In the genomic region with DNA sequence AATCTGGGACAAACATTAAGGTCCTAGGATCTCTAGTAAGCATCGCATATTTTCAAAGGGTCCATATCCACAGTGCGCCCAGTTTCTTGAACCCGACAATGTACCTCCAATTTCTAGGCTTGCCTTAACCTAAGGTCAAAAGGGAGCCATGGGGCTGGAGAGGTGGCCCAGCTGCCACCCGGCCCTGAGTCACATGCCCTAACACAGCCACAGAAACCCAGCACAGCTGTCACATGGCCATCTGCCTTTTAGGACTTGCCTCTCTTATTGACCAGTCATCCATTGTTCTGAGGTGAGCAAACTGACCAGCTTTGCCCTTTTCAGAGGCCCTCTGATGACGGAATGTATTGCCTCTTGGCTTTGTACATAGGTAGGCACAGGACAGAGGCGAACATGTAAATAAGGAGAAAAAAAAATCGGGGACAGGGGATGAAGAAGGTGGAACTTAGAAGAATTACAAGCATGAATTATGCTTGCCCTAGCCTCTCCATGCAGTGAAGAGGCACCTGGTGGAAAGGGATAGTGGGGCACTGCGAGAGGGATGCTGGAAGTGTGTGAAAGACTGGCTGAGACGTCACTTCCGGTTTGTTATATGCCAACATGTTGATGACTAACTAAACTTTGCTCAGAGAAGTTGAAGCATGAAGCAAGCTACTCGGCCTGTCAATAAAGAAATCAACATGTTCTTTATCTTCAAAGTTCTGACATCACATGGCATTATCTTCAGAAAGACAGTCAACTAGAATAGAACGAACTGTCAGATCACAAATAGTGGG, we compare ENCODE assay signal across 18 mouse cellular contexts.
DNase-seq lines count a peak whose midpoint lies in the region; ATAC-seq and TF ChIP-seq lines count a peak whose summit lies in the region.
"Had no signal": no experiment of that assay in that cellular context is flagged by ENCODE, and none has a peak within 500 bp of the region (broad histone marks: within the 10 kb centered on the region; RNA-seq: fewer than 3 reads in every experiment).

No protein-coding gene starts in this region.

- H3K4me1 ChIP-seq in forebrain, embryonic 11.5 days (replicated peaks; ENCODE audit: control insufficient read depth, insufficient read depth, low read length), result no peaks in the 10 kb centered on the region
- H3K4me1 ChIP-seq in forebrain, embryonic 14.5 days (ENCODE audit: control insufficient read depth, insufficient read depth, low read length), result peaks cover 7% of the 10 kb centered on the region; the same call in 1 of the 2 replicates
- H3K4me1 ChIP-seq in MEL (ENCODE audit: control insufficient read depth in 1 of 2, insufficient read depth in 2 of 2, low read length in 2 of 2), result peaks cover 6 to 14% of the 10 kb centered on the region in 2 experiments; a peak in 3 of 4 replicates
- no peaks in the 10 kb centered on the region for H3K4me1 ChIP-seq in forebrain, postnatal 0 days (ENCODE audit: insufficient read depth)
- peaks cover 11% of the 10 kb centered on the region for H3K4me1 ChIP-seq in midbrain, embryonic 14.5 days (ENCODE audit: control insufficient read depth, insufficient read depth, low read length)
- H3K4me1 ChIP-seq: neural tube, embryonic 15.5 days had no signal

- TF ChIP-seq EP300 in MEL (IDR thresholded peaks at IDR 0.05; ENCODE audit: low read depth in 1 of 2, low read length in 2 of 2), result peak in 1 of 2 experiments; percentile 22; a peak in 1 of 4 replicates

- no peaks in the 10 kb centered on the region for H3K9me3 ChIP-seq in forebrain, embryonic 11.5 days (ENCODE audit: control insufficient read depth, low read length)
- H3K9me3 ChIP-seq in forebrain, embryonic 14.5 days (replicated peaks; ENCODE audit: control insufficient read depth, low read length), result no peaks in the 10 kb centered on the region
- no peaks in the 10 kb centered on the region for H3K9me3 ChIP-seq in MEL (replicated peaks; ENCODE audit: insufficient read depth, low read length)
- no peaks in the 10 kb centered on the region for H3K9me3 ChIP-seq in forebrain, postnatal 0 days (ENCODE audit: low read length)
- H3K9me3 ChIP-seq in midbrain, embryonic 14.5 days (ENCODE audit: control insufficient read depth, low read length), result no peaks in the 10 kb centered on the region
- H3K9me3 ChIP-seq: limb, embryonic 10.5 days; neural tube, embryonic 15.5 days had no signal

- H3K9ac ChIP-seq in forebrain, embryonic 11.5 days (ENCODE audit: low read length), result no peak overlapping the region
- H3K9ac ChIP-seq in forebrain, embryonic 14.5 days (ENCODE audit: low read length), result no peak overlapping the region
- H3K9ac ChIP-seq in MEL (ENCODE audit: control insufficient read depth, low read depth, low read length, poor library complexity, severe bottlenecking), result no peak overlapping the region
- no peak overlapping the region for H3K9ac ChIP-seq in forebrain, postnatal 0 days
- H3K9ac ChIP-seq in midbrain, embryonic 14.5 days (replicated peaks; ENCODE audit: low read length), result no peak overlapping the region
- H3K9ac ChIP-seq: heart, embryonic 13.5 days; neural tube, embryonic 15.5 days had no signal

- no peak overlapping the region for H3K4me3 ChIP-seq in forebrain, embryonic 11.5 days (ENCODE audit: low read depth, low read length)
- H3K4me3 ChIP-seq in forebrain, embryonic 14.5 days (ENCODE audit: low read depth, low read length), result no peak overlapping the region
- H3K4me3 ChIP-seq in MEL (ENCODE audit: control insufficient read depth in 1 of 2, insufficient read depth in 1 of 2, low read depth in 2 of 2, low read length in 2 of 2), result no peak overlapping the region
- no peak overlapping the region for H3K4me3 ChIP-seq in forebrain, postnatal 0 days (ENCODE audit: low read depth, low read length)
- no peak overlapping the region for H3K4me3 ChIP-seq in midbrain, embryonic 14.5 days (replicated peaks; ENCODE audit: low read depth, low read length)
- no peak overlapping the region for H3K4me3 ChIP-seq in left cerebral cortex, adult 2 months
- H3K4me3 ChIP-seq: heart, embryonic 13.5 days; limb, embryonic 10.5 days; neural tube, embryonic 15.5 days had no signal

- H3K79me2 ChIP-seq in MEL (ENCODE audit: control insufficient read depth, insufficient read depth, low read length, poor library complexity), result no peaks in the 10 kb centered on the region

- TF ChIP-seq CTCF in MEL (IDR thresholded peaks at IDR 0.05 in 2 of 3, conservative IDR thresholded peaks at IDR 0.05 in 1 of 3; ENCODE audit: control insufficient read depth in 1 of 3, insufficient read depth in 1 of 3, low read depth in 2 of 3, low read length in 3 of 3, poor library complexity in 1 of 3, severe bottlenecking in 1 of 3), result no peak
- TF ChIP-seq CTCF in forebrain, postnatal 0 days (IDR thresholded peaks at IDR 0.05; ENCODE audit: low read depth), result no peak
- TF ChIP-seq CTCF in left cerebral cortex, adult 2 months (IDR thresholded peaks at IDR 0.05), result no peak

- H3K4me2 ChIP-seq in forebrain, embryonic 11.5 days (ENCODE audit: low read depth, low read length, severe bottlenecking), result no peak overlapping the region
- no peak overlapping the region for H3K4me2 ChIP-seq in forebrain, embryonic 14.5 days (ENCODE audit: low read length)
- H3K4me2 ChIP-seq in forebrain, postnatal 0 days (ENCODE audit: low read depth), result peak overlapping the region; percentile 24; the same call in 1 of the 2 replicates
- peak overlapping the region; percentile 50 for H3K4me2 ChIP-seq in midbrain, embryonic 14.5 days (ENCODE audit: low read length)
- H3K4me2 ChIP-seq: neural tube, embryonic 15.5 days had no signal

- peak; percentile 50 for ATAC-seq in forebrain, embryonic 11.5 days (replicated peaks; ENCODE audit: low FRiP score)
- no peak for ATAC-seq in forebrain, embryonic 14.5 days
- ATAC-seq in forebrain, postnatal 0 days, result no peak
- peak; percentile 23 for ATAC-seq in midbrain, embryonic 14.5 days (ENCODE audit: low FRiP score, low TSS enrichment)

- H3K27me3 ChIP-seq in forebrain, embryonic 11.5 days (ENCODE audit: control insufficient read depth, insufficient read depth, low read length), result no peaks in the 10 kb centered on the region
- no peaks in the 10 kb centered on the region for H3K27me3 ChIP-seq in forebrain, embryonic 14.5 days (replicated peaks; ENCODE audit: control insufficient read depth, insufficient read depth, low read length)
- H3K27me3 ChIP-seq in MEL (ENCODE audit: control insufficient read depth in 1 of 2, insufficient read depth in 2 of 2, low read length in 2 of 2), result no peaks in the 10 kb centered on the region
- no peaks in the 10 kb centered on the region for H3K27me3 ChIP-seq in forebrain, postnatal 0 days (ENCODE audit: insufficient read depth, low read length)
- no peaks in the 10 kb centered on the region for H3K27me3 ChIP-seq in midbrain, embryonic 14.5 days (ENCODE audit: control insufficient read depth, insufficient read depth, low read length)
- H3K27me3 ChIP-seq: heart, embryonic 13.5 days; neural tube, embryonic 15.5 days; Patski had no signal

- DNase-seq in forebrain, embryonic 11.5 days (ENCODE audit: low spot score), result no peak
- DNase-seq in forebrain, embryonic 14.5 days (ENCODE audit: low spot score), result no peak
- DNase-seq in MEL (ENCODE audit: low read depth, low spot score), result peak; percentile 26
- DNase-seq in forebrain, postnatal 0 days, result no peak
- DNase-seq in midbrain, embryonic 14.5 days, result no peak
- DNase-seq in adrenal gland, postnatal 4 days (ENCODE audit: low spot score in 2 of 2), result no peak
- DNase-seq in left cerebral cortex, adult 2 months (ENCODE audit: extremely low spot score in 1 of 2, low spot score in 2 of 2), result no peak
- no peak for DNase-seq in right cerebral cortex, postnatal 14 days
- DNase-seq: cerebellum, postnatal 36 days; gastrocnemius, postnatal 10 days; layer of hippocampus, adult 9-11 months; lung, adult 18-20 months; thymus, postnatal 14 days had no signal

- no peaks in the 10 kb centered on the region for H3K36me3 ChIP-seq in forebrain, embryonic 11.5 days (ENCODE audit: control insufficient read depth, insufficient read depth, low read length)
- H3K36me3 ChIP-seq in forebrain, embryonic 14.5 days (ENCODE audit: control insufficient read depth, insufficient read depth, low read length), result no peaks in the 10 kb centered on the region
- H3K36me3 ChIP-seq in MEL (ENCODE audit: control insufficient read depth in 1 of 2, insufficient read depth in 2 of 2, low read length in 2 of 2), result peaks cover 0 to 5% of the 10 kb centered on the region in 2 experiments; a peak in 2 of 4 replicates
- no peaks in the 10 kb centered on the region for H3K36me3 ChIP-seq in forebrain, postnatal 0 days (ENCODE audit: insufficient read depth)
- H3K36me3 ChIP-seq in midbrain, embryonic 14.5 days (ENCODE audit: control insufficient read depth, insufficient read depth, low read length), result no peaks in the 10 kb centered on the region
- H3K36me3 ChIP-seq: heart, embryonic 13.5 days; limb, embryonic 10.5 days; neural tube, embryonic 15.5 days had no signal

- 87% methylated on average over 12 of the region's 12 CpGs for WGBS in forebrain, embryonic 11.5 days
- WGBS in forebrain, embryonic 14.5 days, result 85% methylated on average over 12 of the region's 12 CpGs
- WGBS in forebrain, postnatal 0 days, result 82% methylated on average over 12 of the region's 12 CpGs
- 70% methylated on average over 12 of the region's 12 CpGs for WGBS in midbrain, embryonic 14.5 days

- no peak for TF ChIP-seq RAD21 in MEL (IDR thresholded peaks at IDR 0.05; ENCODE audit: low read depth, low read length)

- H3K27ac ChIP-seq in forebrain, embryonic 11.5 days (ENCODE audit: low read depth, low read length), result no peak overlapping the region
- no peak overlapping the region for H3K27ac ChIP-seq in forebrain, embryonic 14.5 days (ENCODE audit: low read depth, low read length)
- no peak overlapping the region for H3K27ac ChIP-seq in MEL (ENCODE audit: control insufficient read depth, low read depth, low read length)
- H3K27ac ChIP-seq in forebrain, postnatal 0 days (ENCODE audit: low read depth, low read length), result no peak overlapping the region
- H3K27ac ChIP-seq in midbrain, embryonic 14.5 days (replicated peaks; ENCODE audit: low read depth, low read length), result no peak overlapping the region
- no peak overlapping the region; the same call in 1 of the 2 replicates for H3K27ac ChIP-seq in left cerebral cortex, adult 2 months
- H3K27ac ChIP-seq: kidney, postnatal 0 days; limb, embryonic 10.5 days; neural tube, embryonic 15.5 days had no signal

- intact Hi-C loops in left cerebral cortex, adult 2 months (cut with DNase I), result no loop called here

- TF ChIP-seq POLR2A in MEL (IDR thresholded peaks at IDR 0.05; ENCODE audit: control insufficient read depth in 1 of 2, insufficient read depth in 1 of 2, low read depth in 1 of 2, low read length in 2 of 2, poor library complexity in 1 of 2), result no peak

TF ChIP-seq in MEL, 35 proteins besides CTCF, POLR2A, EP300 and RAD21 (continues in another document):
- TF ChIP-seq TCF12 (IDR thresholded peaks at IDR 0.05; ENCODE audit: low read depth, low read length) (no peak), UBTF (IDR thresholded peaks at IDR 0.05; ENCODE audit: borderline replicate concordance, insufficient read depth, low read depth, low read length) (no peak), USF2 (IDR thresholded peaks at IDR 0.05; ENCODE audit: borderline replicate concordance in 1 of 2, insufficient read depth in 1 of 2, low read depth in 1 of 2, low read length in 2 of 2) (no peak), GATA1 (IDR thresholded peaks at IDR 0.05; ENCODE audit: low read depth, low read length) (no peak), NRF1 (IDR thresholded peaks at IDR 0.05; ENCODE audit: insufficient read depth, low read depth, low read length, poor library complexity, severe bottlenecking) (no peak)

Comparison
In these comparisons a context has a peak if more than half of its experiments do, and no peak if none do; other contexts are left out.
1. ATAC-seq: peak in forebrain, embryonic 11.5 days (single experiment) and midbrain, embryonic 14.5 days (single experiment); none in forebrain, embryonic 14.5 days (single experiment) and forebrain, postnatal 0 days (single experiment).
2. H3K4me2 ChIP-seq: peak in forebrain, postnatal 0 days (single experiment) and midbrain, embryonic 14.5 days (single experiment); none in forebrain, embryonic 11.5 days (single experiment) and forebrain, embryonic 14.5 days (single experiment).